Mouse (Mus musculus) liver, embryonic 11.5 days (tissue): ENCODE results near the gene Vax1. TPM values are rescaled to one million over a fixed set of nuclear protein-coding genes. Genes with fewer than 3 reads are reported as not detected.
A peak's percentile ranks its signal among the peaks of the same experiment; 100 is the strongest.

Experiments
- ATAC-seq: fragments of 200-750 bp; cut with Nextera tagmentation; replicated peaks from 2 replicates; pipeline ENCODE4 v1.8.0; 2017; ENCODE audit warnings: moderate number of reproducible peaks, mild to moderate bottlenecking, moderate TSS enrichment, moderate library complexity; ENCODE audit not compliant: low FRiP score
- DNase-seq: peaks from one replicate; pipeline ENCODE4 v3.0.0-alpha.2; 2017; ENCODE audit warnings: low spot score
- H3K27ac ChIP-seq: fragments of 300-500 bp; sonication (generic); 2 replicates; pipeline ENCODE4 v1.5.1; 2014; ENCODE audit warnings: mild to moderate bottlenecking, low read depth, low read length, control low read depth
- H3K27me3 ChIP-seq: fragments of 300-500 bp; sonication (generic); replicated peaks from 2 replicates; pipeline ENCODE4 v1.6.1; 2014; ENCODE audit warnings: low read length, mixed read lengths; ENCODE audit not compliant: control insufficient read depth, insufficient read depth
- H3K36me3 ChIP-seq: fragments of 300-500 bp; sonication (generic); 2 replicates; pipeline ENCODE4 v1.6.1; 2014; ENCODE audit warnings: mild to moderate bottlenecking, low read length, moderate library complexity, mixed read lengths; ENCODE audit not compliant: control insufficient read depth, insufficient read depth
- H3K4me1 ChIP-seq: fragments of 300-500 bp; sonication (generic); replicated peaks from 2 replicates; pipeline ENCODE4 v1.6.1; 2014; ENCODE audit warnings: low read length, mixed read lengths; ENCODE audit not compliant: control insufficient read depth, insufficient read depth
- H3K4me2 ChIP-seq: fragments of 300-500 bp; sonication (generic); 2 replicates; pipeline ENCODE4 v1.6.1; 2014; ENCODE audit warnings: mild to moderate bottlenecking, control low read depth, moderate library complexity
- H3K4me3 ChIP-seq: fragments of 300-500 bp; sonication (generic); 2 replicates; pipeline ENCODE4 v1.5.1; 2014; ENCODE audit warnings: low read depth, low read length, control low read depth
- H3K9ac ChIP-seq: fragments of 300-500 bp; sonication (generic); 2 replicates; pipeline ENCODE4 v1.6.1; 2014; ENCODE audit warnings: low read depth, low read length, control low read depth
- H3K9me3 ChIP-seq: fragments of 300-500 bp; sonication (generic); 2 replicates; pipeline ENCODE4 v1.6.1; 2016; ENCODE audit warnings: low read length, inconsistent platforms, mixed read lengths; ENCODE audit not compliant: control insufficient read depth
- WGBS: fragments of 180-500 bp; shearing (Covaris S2); extraction: QIAGEN DNeasy Blood & Tissue Kit; methylation state at CpG from one replicate; pipeline ENCODE4 v1.1.7; 2014; 5-methylcytosine and 5-hydroxymethylcytosine counted together
- polyA plus RNA-seq: library from polyadenylated mRNA; unstranded; fragments of >200 nt; fragmentation: Nextera tagmentation; extraction: Ambion mirVana; gene quantifications from 2 replicates; pipeline ENCODE4 v1.2.1, GENCODE M21; 2014

Vax1 gene
- polyA plus RNA-seq, 1 experiment from 2014 or later = not detected

GRCm38 (mm10) chr19:59172781-59173180 is 2.9 kb upstream of the Vax1 start:
- no peak overlapping the region for H3K4me3 ChIP-seq
- no peaks in the 10 kb centered on the region for H3K36me3 ChIP-seq
- H3K9ac ChIP-seq = no peak overlapping the region
- ATAC-seq = no peak
- H3K27ac ChIP-seq = no peak overlapping the region
- peaks cover 4% of the 10 kb centered on the region for H3K4me1 ChIP-seq
- peaks cover 83% of the 10 kb centered on the region for H3K27me3 ChIP-seq
- no peaks in the 10 kb centered on the region for H3K9me3 ChIP-seq
- no peak overlapping the region for H3K4me2 ChIP-seq
- WGBS = 9% methylated on average over 3 of the region's 3 CpGs
- DNase-seq = no peak

GRCm38 (mm10) chr19:59171871-59172245 is 2.0 kb upstream of the Vax1 start:
- Histone ChIP-seq H3K4me2 (no peak overlapping the region), H3K9ac (no peak overlapping the region), H3K27me3 (peaks cover 92% of the 10 kb centered on the region), H3K4me1 (peaks cover 4% of the 10 kb centered on the region), H3K27ac (no peak overlapping the region), H3K36me3 (no peaks in the 10 kb centered on the region), H3K9me3 (no peaks in the 10 kb centered on the region), H3K4me3 (no peak overlapping the region)
- no peak for ATAC-seq
- DNase-seq = no peak
- WGBS = 7% methylated on average over 19 of the region's 19 CpGs

- no peak overlapping the region for H3K9ac ChIP-seq
- ATAC-seq (no peak), DNase-seq (no peak)
- H3K4me3 ChIP-seq = no peak overlapping the region
- no peaks in the 10 kb centered on the region for H3K36me3 ChIP-seq
- no peak overlapping the region for H3K4me2 ChIP-seq
- H3K4me1 ChIP-seq = peaks cover 4% of the 10 kb centered on the region
- WGBS = 4% methylated on average over 32 of the region's 38 CpGs
- H3K27ac ChIP-seq = no peak overlapping the region
- H3K9me3 ChIP-seq = no peaks in the 10 kb centered on the region
- H3K27me3 ChIP-seq = peaks cover 98% of the 10 kb centered on the region
These were observed 1.5 kb upstream of the Vax1 start for GRCm38 (mm10) chr19:59171151-59171870.

- ATAC-seq (no peak), DNase-seq (no peak)
- Histone ChIP-seq H3K36me3 (no peaks in the 10 kb centered on the region), H3K4me2 (no peak overlapping the region), H3K9me3 (no peaks in the 10 kb centered on the region), H3K9ac (no peak overlapping the region), H3K27ac (no peak overlapping the region), H3K4me3 (no peak overlapping the region), H3K27me3 (peaks cover 99% of the 10 kb centered on the region), H3K4me1 (peaks cover 6% of the 10 kb centered on the region)
- 0% methylated on average over 6 of the region's 6 CpGs for WGBS
These were observed 875 bp upstream of the Vax1 start for GRCm38 (mm10) chr19:59170766-59171095.

- Histone ChIP-seq H3K27ac (no peak overlapping the region), H3K4me1 (peaks cover 6% of the 10 kb centered on the region), H3K4me3 (peak overlapping the region; percentile 14), H3K36me3 (no peaks in the 10 kb centered on the region), H3K9ac (no peak overlapping the region), H3K27me3 (peaks cover 100% of the 10 kb centered on the region), H3K4me2 (peak overlapping the region; percentile 47), H3K9me3 (no peaks in the 10 kb centered on the region)
- WGBS = 1% methylated on average over 65 of the region's 65 CpGs
- ATAC-seq (no peak), DNase-seq (peak; percentile 43)
These were observed 517 bp downstream of the Vax1 start for GRCm38 (mm10) chr19:59169143-59169935.

GRCm38 (mm10) chr19:59168386-59168905 is 1.4 kb downstream of the Vax1 start:
- no peaks in the 10 kb centered on the region for H3K9me3 ChIP-seq
- H3K27me3 ChIP-seq = peaks cover 99% of the 10 kb centered on the region
- WGBS = 7% methylated on average over 17 of the region's 17 CpGs
- H3K27ac ChIP-seq = no peak overlapping the region
- H3K36me3 ChIP-seq = no peaks in the 10 kb centered on the region
- H3K4me2 ChIP-seq = no peak overlapping the region
- H3K4me3 ChIP-seq = no peak overlapping the region
- no peak overlapping the region for H3K9ac ChIP-seq
- DNase-seq (no peak), ATAC-seq (no peak)
- peaks cover 6% of the 10 kb centered on the region for H3K4me1 ChIP-seq

- WGBS = 33% methylated on average over 5 of the region's 5 CpGs
- DNase-seq (no peak), ATAC-seq (no peak)
These were observed 2.0 kb downstream of the Vax1 start for GRCm38 (mm10) chr19:59167871-59168270.

GRCm38 (mm10) chr19:59166879-59167278 is 3.0 kb downstream of the Vax1 start:
- Histone ChIP-seq H3K36me3 (no peaks in the 10 kb centered on the region), H3K4me2 (peak overlapping the region; percentile 65), H3K9me3 (no peaks in the 10 kb centered on the region), H3K4me3 (peak overlapping the region; percentile 41), H3K4me1 (peaks cover 6% of the 10 kb centered on the region), H3K27me3 (peaks cover 97% of the 10 kb centered on the region), H3K27ac (no peak overlapping the region), H3K9ac (no peak overlapping the region)
- DNase-seq (peak; percentile 53), ATAC-seq (no peak)
- 3% methylated on average over 13 of the region's 13 CpGs for WGBS

More at GRCm38 (mm10) chr19:59167871-59168270, 2.0 kb downstream of the Vax1 start:
- Histone ChIP-seq H3K4me3 (no peak overlapping the region), H3K27ac (no peak overlapping the region), H3K9ac (no peak overlapping the region), H3K27me3 (peaks cover 99% of the 10 kb centered on the region), H3K9me3 (no peaks in the 10 kb centered on the region), H3K36me3 (no peaks in the 10 kb centered on the region), H3K4me2 (no peak overlapping the region), H3K4me1 (peaks cover 6% of the 10 kb centered on the region)
